Mouse (Mus musculus) cerebellum, postnatal 14 days (tissue): Measurements from ENCODE around the gene Cox7a1.
"Not testable (repeated sequence)": the region's sequence is repeated elsewhere in the genome, so short reads cannot be mapped to it uniquely, and the experiment has no call there.

ENCODE experiments used
- DNase-seq, 2 experiments: peaks; one replicate each; pipeline ENCODE4 v3.0.0; 2021; ENCODE audit warnings: mixed read lengths in 2 of 2

The Cox7a1 gene

GRCm38 (mm10) chr7:30193581-30194100 lies 9.7 kb downstream of the Cox7a1 start:
- peak; percentile 85 to 86 for DNase-seq

DNA sequence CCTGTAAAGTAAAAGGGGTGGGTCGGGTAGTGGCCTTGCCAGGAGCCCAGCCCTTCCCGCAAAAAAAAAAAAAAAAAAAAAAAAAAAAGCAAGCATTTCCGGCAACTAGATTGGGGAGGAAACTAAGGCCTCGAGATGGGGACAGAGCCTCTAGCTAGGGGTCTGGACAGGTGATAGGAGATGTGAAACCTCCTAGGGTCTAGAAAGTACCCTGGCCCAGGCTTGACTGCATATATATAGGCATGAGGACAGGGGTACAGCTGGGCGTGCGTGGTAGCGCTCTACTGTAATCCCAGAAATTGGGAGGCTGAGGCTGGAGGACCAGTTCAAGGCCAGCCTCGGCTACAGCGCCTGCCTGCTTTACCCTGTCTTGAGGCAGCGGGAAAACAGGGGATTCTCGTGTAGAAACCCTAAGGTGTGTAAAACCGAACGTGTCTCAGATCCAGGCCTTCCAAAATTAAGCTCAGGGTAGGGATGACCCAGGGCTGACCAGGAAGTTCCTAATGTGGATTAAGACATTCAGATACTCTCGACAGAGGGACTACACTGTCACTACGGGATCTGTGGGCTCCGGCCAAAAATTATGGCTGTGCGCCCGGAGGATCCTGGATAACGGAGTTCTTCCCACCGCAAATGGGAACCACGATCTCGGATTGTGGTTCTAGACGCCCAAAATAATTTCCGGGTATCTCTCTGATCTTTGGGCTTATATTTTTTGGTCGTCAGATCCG lies 10.3 kb downstream of the Cox7a1 start:
- DNase-seq = peak; percentile 79 to 88

DNA sequence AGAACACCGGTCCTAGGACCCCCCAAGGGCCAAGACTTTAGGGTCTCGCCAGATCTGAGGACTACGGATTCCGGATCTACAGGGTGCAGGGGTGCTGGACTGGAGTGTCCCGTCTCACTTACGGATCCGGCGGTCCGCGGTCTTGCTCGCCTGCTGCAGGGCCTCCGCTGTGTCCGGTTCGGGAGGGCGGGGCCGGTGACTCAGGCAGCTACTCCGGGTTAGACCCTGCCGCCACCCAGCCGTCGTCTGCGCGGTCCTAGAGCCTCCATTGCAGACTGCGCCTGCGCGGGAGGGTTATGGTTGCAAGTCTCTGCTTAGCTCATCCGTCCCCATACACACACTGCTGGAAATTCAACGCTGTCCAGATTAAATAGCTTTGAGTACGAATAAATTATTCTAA lies 10.9 kb downstream of the Cox7a1 start:
- peak; percentile 97 to 98 for DNase-seq

DNA sequence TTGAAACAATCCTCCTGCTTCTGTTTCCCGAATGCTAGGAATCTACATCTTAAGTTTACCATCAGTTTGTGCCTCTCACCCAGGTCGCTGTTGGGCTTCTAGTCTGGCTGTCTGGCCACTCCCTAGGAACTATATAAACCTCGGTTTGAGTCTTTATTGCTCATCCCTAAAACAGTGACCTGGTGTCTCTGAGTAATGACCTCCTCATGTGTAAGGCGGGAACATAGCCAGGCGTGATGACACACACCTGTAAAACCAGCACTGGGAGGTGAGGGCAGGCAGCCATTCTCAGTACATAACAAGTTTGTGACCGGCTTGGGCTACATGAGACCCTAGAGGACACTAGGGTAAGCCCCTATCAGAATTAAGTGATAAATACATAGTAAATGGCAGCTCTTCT lies 11.5 kb downstream of the Cox7a1 start:
- DNase-seq = no peak

DNA sequence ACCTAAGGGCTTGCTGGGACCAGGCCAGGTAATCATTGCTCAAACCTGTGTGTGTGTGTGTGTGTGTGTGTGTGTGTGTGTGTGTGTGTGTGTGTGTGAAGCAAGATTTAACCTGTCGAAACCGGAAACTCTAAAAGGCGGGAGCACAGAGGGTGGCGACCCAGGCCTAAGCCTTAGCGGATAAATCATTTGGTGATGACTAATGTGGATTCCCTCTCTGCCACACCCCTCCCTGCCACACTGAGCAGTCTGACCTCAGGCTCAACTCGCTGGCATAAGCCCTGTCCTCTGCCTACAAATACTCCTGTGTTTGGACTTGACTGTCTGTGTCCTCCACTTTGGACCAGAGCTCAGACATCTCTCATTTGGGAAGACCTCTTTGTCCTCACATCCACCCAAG lies 12.2 kb downstream of the Cox7a1 start:
- no peak for DNase-seq

DNA sequence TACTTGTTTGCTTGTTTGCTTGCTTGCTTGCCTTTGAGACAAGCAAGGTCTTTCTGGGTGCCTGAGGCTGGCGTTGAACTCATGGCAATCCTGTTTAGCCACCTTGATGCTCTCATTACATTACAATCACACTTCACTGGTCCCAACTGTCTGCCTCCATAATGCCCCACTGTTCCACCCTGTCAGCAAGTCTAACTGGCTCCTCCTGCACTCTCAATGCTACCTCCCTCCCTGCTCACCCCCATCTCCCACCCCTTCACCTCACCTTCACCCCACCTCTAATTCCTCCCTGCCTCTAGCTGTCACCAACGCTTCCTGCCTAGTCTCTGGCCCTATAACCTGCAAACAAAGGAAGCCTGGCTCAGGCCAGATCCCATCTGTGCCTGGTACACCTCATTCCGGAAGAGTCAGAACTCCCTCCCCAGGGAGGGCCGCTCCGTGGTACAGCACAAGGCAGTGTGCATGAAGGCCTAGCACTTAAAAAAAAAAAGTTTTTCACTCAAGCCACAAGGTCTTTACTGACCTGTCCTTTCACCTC lies 13.7 kb downstream of the Cox7a1 start:
- DNase-seq = no peak

DNA sequence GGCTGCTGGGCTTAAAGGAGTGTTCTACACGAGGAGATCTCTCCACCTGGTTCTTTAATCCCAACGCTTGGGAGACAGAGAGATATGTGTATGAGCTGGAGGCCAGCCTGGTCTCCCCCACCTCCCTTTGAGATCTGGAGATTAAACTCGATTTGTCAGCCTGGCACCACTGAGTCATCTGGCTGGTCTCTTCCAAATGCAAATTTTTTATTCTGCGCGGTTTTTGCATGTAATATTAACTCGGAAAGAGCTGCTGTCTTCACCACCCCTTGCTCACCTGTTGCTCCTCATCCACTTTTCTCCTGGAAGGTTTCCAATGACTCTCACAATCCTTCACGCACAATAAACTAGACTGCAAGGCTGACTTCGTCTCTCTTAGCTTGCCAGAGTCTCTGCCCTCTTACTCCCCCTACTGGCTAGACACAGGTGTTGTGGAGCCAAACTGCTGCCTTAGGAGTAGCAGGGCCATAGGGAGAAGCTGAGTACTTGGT lies 14.6 kb downstream of the Cox7a1 start, which contains the start of gene Capns1:
TSS of gene Capns1 (minus strand) at position 331 of the 491 bp plus-strand sequence.
- peak; percentile 75 to 77 for DNase-seq

GRCm38 (mm10) chr7:30199498-30200139 lies 15.7 kb downstream of the Cox7a1 start:
- no peak for DNase-seq

DNA sequence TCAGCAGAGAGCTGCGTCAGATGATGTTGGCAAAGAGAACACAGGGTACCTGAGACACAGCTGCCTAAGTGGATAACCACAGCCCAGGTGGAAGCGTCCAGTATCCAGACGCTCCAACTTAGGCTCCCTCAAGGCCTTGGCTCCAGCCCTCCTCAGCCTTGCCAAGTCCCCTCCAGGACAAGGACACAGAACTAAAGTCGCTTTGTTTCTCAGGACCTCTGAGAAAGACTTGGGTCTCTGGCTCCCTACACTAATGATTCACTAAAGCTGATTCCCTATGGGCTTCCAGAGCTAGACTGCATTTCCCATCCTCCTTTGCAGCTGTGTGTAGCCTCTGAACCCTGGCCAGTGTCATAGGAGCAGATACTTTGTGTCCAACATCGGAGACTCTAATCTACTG lies 16.3 kb downstream of the Cox7a1 start:
- DNase-seq = no peak

DNA sequence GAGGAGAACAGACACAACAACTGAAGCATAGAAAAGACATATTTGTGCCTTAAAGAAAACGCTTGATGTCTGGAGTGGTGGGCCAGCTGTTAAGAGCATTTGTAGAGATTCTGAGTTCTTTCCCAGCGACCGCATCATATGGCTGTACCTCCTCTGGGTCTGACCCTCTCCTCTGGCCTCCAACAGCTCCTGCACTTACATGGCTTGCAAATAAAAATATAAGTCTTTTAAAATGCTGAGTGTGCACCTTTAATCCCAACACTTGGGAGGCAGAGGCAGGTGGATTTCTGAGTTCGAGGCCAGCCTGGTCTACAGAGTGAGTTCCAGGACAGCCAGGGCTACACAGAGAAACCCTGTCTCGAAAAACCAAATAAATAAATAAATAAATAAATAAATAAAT lies 16.7 kb downstream of the Cox7a1 start:
- DNase-seq = not testable (repeated sequence)

DNA sequence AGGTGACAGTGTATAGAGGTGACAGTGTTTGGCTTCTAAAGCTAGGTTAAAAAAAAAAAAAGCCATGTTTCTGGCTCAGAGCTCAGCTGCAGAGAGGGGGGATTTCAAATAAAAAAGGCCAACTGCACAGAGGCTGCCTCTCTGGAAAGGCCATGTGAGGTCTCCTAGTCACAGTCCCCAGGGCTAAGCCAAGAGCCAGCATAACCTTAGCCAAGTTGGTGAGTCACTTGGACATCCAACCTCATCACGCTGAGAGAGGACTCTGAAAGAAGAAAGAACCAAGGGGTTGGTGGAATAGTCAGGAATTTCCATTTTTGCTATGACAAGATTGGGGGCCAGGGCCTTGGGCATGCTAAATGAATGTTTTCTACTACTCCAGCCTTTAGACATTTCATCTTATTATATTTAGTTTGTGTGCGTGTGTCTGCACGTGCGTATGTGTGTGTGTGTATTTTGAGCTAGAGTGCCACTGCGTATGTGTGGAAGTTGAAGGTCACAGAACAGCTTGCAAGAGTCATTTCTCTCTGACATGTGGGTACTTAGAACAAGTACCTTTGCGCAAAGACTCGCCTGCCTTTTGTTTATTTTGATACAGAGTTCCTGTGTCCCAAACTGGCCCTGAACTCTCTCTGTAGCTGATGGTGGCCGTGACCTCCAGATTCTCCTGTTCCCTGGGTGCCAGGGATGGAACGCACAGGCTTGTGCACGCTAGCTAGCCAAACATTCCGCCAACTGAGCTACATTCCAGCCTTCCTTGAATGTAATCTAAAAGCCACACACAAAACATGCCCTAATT lies 19.1 kb downstream of the Cox7a1 start:
- peak in 1 of 2 experiments; percentile 54 for DNase-seq

- DNase-seq = no peak
Observed at GRCm38 (mm10) chr7:30204380-30204779, 20.4 kb downstream of the Cox7a1 start.

DNA sequence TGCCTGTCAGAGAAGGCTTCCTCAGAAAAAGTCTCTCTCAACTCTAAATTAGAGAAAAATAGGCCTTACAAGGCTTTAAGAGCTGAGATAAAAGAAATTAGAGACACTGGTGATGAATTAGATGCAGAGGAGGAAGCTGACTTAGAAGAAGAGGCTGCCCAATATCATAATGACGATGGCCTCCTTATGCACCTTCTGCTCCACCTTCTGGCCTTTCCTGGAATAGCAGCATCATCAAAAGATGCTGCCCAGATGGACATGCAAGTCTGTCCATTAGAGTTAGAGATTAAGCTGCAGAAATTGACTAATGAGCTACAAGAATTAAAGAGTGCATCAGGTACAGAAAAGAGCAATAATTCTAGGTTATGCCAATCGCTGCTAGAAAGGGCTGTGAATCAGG lies 21.4 kb downstream of the Cox7a1 start:
- DNase-seq = peak; percentile 87 to 88

- not testable (repeated sequence) for DNase-seq
Observed at GRCm38 (mm10) chr7:30206364-30206763, 22.4 kb downstream of the Cox7a1 start.

GRCm38 (mm10) chr7:30211025-30211424 lies 27.1 kb downstream of the Cox7a1 start:
- no peak for DNase-seq

GRCm38 (mm10) chr7:30213881-30214280 lies 29.9 kb downstream of the Cox7a1 start:
- no peak for DNase-seq

DNA sequence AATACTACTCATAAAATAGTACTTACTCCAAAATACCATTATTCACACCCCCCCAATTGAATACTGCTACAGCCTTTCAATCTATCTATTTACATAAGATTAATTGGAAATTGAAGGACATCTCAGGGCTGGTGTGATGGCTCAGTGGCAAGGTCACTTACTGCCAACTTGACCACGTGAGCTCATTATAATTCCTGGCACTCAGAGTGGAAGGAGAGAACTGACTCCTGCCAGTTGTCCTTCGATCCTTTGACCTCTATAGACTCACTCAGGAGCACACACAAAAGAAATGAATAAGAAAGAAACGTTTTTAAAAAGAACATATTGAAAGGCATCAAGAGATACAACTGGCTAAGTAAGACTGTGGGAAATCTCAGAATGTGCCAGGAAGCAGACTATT lies 31.9 kb downstream of the Cox7a1 start:
- no peak for DNase-seq

DNA sequence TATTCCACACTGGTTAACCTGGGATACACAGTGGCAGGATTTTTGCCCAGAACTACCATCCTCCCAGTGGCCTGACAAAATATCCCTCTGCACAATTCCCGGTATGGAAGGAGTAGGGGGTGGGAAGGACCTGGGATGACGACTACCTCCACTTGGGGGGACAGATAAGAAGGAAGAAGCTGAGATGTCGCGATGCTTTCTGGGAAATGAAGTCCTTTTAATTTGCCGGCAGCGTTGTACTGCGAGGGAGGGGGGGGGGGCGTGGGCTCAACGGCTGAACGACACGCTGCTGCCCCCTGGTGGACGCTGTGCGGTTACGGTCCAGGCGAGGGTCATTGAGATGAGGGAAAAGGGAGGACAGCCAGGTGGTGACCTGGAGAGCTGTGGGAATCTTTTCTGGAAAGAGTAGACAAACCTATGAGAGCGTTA lies 32.8 kb downstream of the Cox7a1 start:
- DNase-seq = peak; percentile 92 to 95

DNA sequence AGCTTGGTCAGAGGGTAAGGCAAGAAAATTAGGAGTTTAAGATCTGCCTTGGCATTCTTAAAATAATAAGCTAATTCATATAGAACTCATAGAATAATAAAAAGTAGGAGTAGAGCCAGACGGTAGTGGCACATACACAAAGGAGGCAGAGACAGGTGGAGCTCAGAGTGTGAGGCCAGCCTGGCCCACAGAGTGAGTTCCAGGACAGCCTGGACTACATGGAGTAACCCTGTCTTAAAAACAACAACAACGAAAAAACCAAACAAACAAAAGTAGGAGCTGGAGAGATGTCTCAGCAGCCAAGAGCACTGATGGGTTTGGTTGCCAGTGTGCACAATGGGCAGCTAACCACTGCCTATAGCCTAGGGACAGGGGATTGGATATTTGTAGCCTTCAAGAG lies 33.3 kb downstream of the Cox7a1 start:
- no peak for DNase-seq

DNA sequence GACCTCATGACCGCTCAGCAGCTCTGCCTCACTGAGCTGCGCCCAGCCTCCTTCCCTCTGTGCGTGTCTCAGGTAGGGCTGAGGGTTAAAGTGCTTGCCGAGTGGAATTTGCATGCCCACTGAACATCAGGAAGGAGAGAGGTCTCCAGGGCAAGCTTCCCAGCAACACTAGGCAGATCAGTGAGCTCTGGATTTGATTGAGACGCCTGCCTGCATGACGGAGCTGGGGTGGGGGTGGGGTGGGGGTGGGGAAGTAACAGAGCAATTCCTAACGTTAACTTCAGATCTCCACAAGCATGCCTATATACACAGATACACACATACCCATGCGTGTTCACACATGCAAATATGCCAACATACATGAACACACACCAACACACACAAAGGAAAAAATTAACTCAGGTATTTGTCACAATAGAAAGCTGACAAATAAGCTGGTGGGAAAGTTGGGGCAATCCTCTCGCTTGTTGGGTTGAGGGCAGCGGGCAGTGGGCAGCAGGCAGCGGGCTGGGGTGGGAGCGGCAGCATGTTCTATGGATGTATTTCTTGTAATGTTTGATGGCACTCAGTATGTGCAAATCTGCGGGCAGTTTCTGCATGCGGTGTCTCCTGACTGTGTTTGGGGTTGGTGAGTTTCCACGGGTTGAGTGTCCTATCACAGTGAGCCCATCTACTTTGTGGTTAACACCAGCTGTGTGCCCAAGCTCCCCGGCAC lies 35.5 kb downstream of the Cox7a1 start:
- peak; percentile 61 to 67 for DNase-seq

- no peak for DNase-seq
Observed at GRCm38 (mm10) chr7:30220008-30220356, 36.0 kb downstream of the Cox7a1 start.

DNA sequence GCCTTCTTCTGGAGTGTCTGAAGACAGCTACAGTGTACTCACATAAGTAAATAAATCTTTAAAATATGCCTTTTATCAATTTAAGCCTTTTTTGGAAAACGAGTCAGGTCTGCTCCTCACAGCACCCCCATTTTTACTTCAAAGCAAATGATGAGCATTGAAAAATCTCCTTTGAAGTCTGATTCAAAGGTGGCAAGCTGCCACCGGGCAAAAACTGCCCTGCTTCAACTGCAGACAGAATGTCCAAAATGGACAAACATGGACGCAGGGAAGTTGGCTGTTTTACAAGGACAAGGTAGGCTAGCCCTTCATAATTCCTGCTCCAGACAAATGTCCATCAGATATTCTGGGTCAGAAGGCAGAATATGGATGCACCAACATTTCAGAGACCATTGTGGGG lies 37.5 kb downstream of the Cox7a1 start:
- DNase-seq = no peak
